Mouse (Mus musculus): ENCODE results near the gene Scgn. TPM values are rescaled to one million over a fixed set of nuclear protein-coding genes. Genes with fewer than 3 reads are reported as not detected.

Gene Scgn
- polyA plus RNA-seq, 1 experiment from 2014 or later, result not detected

DNA sequence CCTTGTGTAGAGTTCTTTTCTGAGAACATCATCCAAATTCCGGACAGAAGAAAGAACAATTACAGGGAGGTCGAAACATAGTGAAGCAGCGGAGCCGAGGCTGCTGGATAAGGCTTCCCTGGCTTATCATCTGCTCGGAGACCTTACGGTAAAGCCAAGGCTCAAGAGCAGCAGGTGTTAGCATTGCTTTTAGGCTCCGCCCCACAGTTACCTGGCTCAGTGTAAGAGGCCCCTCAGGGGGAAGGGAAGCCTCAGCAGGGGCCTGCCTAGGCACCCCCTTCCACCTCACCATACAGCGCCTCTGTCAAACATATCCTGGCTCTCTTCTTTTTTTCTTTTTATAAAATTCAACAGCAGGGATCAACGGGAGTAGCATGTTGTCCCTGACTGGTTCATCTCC, 3.0 kb upstream of the Scgn start:
- Histone ChIP-seq H3K27me3 (replicated peaks) (peaks cover 63% of the 10 kb centered on the region), H3K4me3 (no peak overlapping the region), H3K9ac (no peak overlapping the region), H3K9me3 (replicated peaks) (no peaks in the 10 kb centered on the region), H3K4me1 (replicated peaks) (0 out of 2 replicates have a peak, but pooled peaks cover 2% of the 10 kb centered on the region), H3K36me3 (no peaks in the 10 kb centered on the region), H3K27ac (ENCODE audit: poor library complexity, severe bottlenecking) (no peak overlapping the region), H3K4me2 (no peak overlapping the region)
- no peak for ATAC-seq (ENCODE audit: insufficient number of reproducible peaks, low FRiP score)
- WGBS, result 14% methylated on average over 9 of the region's 9 CpGs

DNA sequence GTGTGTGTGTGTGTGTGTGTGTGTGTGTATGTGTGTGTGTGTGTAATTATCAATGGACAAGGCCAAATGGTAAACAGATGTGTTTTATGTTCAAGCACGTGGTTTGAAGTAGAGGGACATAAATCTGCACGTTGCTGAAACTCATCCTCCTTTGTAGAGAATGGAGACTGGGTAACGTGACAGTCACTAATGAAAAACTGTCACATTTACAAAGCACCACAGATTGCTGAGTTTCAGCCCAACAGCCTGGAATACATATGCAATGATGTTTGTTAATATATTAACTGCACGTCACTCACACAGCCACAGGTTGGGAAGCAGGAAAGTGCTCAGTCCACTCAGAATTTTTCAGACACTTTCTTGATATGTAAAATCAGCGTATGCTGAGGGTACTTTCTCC, 563 bp downstream of the Scgn start:
- H3K9me3 ChIP-seq (replicated peaks), result no peaks in the 10 kb centered on the region
- 0 out of 2 replicates have a peak, but pooled peaks cover 2% of the 10 kb centered on the region for H3K4me1 ChIP-seq (replicated peaks)
- no peak overlapping the region for H3K4me2 ChIP-seq
- no peak overlapping the region for H3K4me3 ChIP-seq
- H3K36me3 ChIP-seq, result no peaks in the 10 kb centered on the region
- ATAC-seq (ENCODE audit: insufficient number of reproducible peaks, low FRiP score), result no peak
- 48% methylated on average over 5 of the region's 5 CpGs for WGBS
- no peak overlapping the region for H3K27ac ChIP-seq (ENCODE audit: poor library complexity, severe bottlenecking)
- H3K27me3 ChIP-seq (replicated peaks), result peaks cover 52% of the 10 kb centered on the region
- H3K9ac ChIP-seq, result no peak overlapping the region

DNA sequence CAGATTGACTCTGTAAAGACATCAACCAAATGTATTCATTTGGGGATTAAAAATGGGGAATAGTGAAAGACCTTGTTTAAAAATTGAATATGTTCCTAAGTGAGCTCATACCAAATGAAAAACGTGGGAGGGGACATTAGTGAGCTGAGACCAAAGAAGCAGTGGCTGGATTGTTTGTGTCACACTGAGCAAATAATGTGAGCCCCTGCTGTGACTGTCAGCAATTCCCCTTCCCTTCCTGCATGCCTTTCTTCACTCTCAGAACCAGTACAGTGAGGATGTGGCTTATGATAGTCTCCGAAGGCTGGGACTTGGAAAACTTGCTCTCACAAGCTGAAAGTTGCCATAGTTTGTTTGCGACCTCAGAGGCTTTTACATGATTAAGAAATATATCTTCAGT, 5.9 kb downstream of the Scgn start:
- Histone ChIP-seq H3K9ac (no peak overlapping the region), H3K9me3 (replicated peaks) (no peaks in the 10 kb centered on the region)
- 45% methylated on average over 3 of the region's 3 CpGs for WGBS

DNA sequence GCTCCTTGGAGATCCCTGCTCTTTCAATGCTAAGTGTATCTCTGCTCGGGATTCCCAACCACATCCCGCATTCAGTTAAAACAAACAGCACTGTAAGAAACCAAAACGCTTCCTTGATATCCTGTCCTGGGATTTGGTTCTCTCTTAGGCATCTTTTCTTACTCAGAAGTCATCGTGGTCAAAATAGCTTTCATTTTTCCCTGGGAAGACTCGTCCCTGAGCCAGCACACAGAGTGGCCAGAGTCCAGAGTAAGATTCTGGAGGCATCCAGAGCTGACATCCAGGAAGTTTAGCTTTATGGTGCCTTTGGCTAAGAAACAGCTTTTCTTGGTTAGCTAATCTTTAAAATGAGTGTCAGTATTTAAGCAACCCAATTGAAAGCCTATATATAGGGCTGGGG, 18.7 kb downstream of the Scgn start:
- Histone ChIP-seq H3K4me2 (no peak overlapping the region), H3K9ac (no peak overlapping the region), H3K27ac (ENCODE audit: poor library complexity, severe bottlenecking) (no peak overlapping the region), H3K36me3 (no peaks in the 10 kb centered on the region), H3K9me3 (replicated peaks) (no peaks in the 10 kb centered on the region), H3K4me1 (replicated peaks) (no peaks in the 10 kb centered on the region), H3K4me3 (no peak overlapping the region), H3K27me3 (replicated peaks) (0 out of 2 replicates have a peak, but pooled peaks cover 3% of the 10 kb centered on the region)
- 52% methylated on average over 5 of the region's 5 CpGs for WGBS
- no peak for ATAC-seq (ENCODE audit: insufficient number of reproducible peaks, low FRiP score)

More for the DNA sequence above, 5.9 kb downstream of the Scgn start:
- H3K27me3 ChIP-seq (replicated peaks), result peaks cover 19% of the 10 kb centered on the region
- H3K4me1 ChIP-seq (replicated peaks), result no peaks in the 10 kb centered on the region
- H3K4me3 ChIP-seq, result no peak overlapping the region
- ATAC-seq (ENCODE audit: insufficient number of reproducible peaks, low FRiP score), result no peak
- H3K36me3 ChIP-seq, result no peaks in the 10 kb centered on the region
- H3K4me2 ChIP-seq, result no peak overlapping the region
- no peak overlapping the region for H3K27ac ChIP-seq (ENCODE audit: poor library complexity, severe bottlenecking)

DNA sequence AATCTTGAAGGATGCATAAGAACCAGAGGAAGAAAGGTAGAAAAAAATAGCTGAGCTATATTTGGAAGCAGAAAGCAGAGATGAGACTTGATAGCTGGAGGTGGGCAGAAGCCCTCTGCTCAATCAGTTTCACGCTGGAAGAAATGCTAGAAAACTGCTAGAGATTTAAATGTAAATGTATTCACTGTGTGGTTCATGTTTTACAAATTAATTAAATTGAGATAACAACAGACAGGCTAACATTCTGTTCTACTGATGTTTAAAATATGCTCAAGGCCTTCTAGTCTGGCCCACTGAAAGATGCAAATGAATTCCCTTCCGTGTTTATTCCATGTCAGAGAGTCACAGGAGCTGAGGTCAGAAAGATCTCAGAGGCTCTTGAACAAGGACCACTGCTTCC, 19.1 kb downstream of the Scgn start:
- ATAC-seq (ENCODE audit: insufficient number of reproducible peaks, low FRiP score), result no peak
- no peak overlapping the region for H3K27ac ChIP-seq (ENCODE audit: poor library complexity, severe bottlenecking)
- H3K4me1 ChIP-seq (replicated peaks), result no peaks in the 10 kb centered on the region
- H3K27me3 ChIP-seq (replicated peaks), result 0 out of 2 replicates have a peak, but pooled peaks cover 3% of the 10 kb centered on the region
- no peaks in the 10 kb centered on the region for H3K36me3 ChIP-seq
- H3K9ac ChIP-seq, result no peak overlapping the region
- WGBS, result 62% methylated on average over 2 of the region's 2 CpGs
- no peak overlapping the region for H3K4me2 ChIP-seq
- no peaks in the 10 kb centered on the region for H3K9me3 ChIP-seq (replicated peaks)
- no peak overlapping the region for H3K4me3 ChIP-seq

DNA sequence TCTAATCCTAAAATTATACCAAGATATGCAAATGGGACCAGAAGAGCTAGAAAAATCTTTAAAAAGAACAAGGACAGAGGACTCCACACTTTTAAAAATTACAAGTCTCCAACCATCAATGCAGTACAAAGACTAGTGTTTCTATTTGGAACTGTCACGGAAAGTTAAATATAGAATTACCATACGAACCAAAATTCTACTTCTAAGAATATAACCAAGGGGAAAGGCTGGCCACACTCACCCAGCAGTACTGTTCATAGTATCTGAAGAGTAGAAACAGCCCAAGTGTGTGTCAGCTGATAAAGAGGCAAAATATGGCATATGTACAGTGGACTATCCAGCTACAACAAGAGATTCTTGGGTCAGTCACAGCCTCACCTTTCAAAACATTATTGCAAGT, 26.1 kb downstream of the Scgn start:
- Histone ChIP-seq H3K4me2 (no peak overlapping the region), H3K27ac (ENCODE audit: poor library complexity, severe bottlenecking) (no peak overlapping the region), H3K36me3 (no peaks in the 10 kb centered on the region), H3K4me3 (no peak overlapping the region), H3K9me3 (replicated peaks) (no peaks in the 10 kb centered on the region), H3K27me3 (replicated peaks) (0 out of 2 replicates have a peak, but pooled peaks cover 3% of the 10 kb centered on the region), H3K9ac (no peak overlapping the region), H3K4me1 (replicated peaks) (no peaks in the 10 kb centered on the region)
- no peak for ATAC-seq (ENCODE audit: insufficient number of reproducible peaks, low FRiP score)
- 61% methylated on average over 2 of the region's 2 CpGs for WGBS

DNA sequence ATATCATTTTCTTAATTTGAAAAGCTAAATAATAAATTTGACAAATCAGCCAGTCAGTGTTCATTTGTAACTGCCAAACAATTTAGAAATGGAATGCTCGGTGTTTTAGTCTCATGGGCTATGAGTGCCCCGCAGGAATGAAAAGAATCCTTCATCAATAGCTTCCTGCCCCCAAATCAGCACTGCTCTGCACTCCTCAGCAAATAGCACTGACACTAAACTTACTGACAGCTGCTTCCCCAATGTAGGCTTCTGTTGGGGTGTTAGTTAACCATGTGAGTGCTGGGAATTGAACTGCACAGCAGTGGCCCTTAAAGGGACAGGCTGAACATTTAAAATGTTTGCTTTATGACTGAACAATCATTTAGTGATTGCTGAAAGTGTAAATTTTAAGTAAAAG, 31.2 kb downstream of the Scgn start:
- H3K4me3 ChIP-seq, result no peak overlapping the region
- no peak overlapping the region for H3K27ac ChIP-seq (ENCODE audit: poor library complexity, severe bottlenecking)
- H3K36me3 ChIP-seq, result no peaks in the 10 kb centered on the region
- H3K4me1 ChIP-seq (replicated peaks), result no peaks in the 10 kb centered on the region
- H3K4me2 ChIP-seq, result no peak overlapping the region
- no peaks in the 10 kb centered on the region for H3K27me3 ChIP-seq (replicated peaks)
- 21% methylated on average over 2 of the region's 2 CpGs for WGBS
- H3K9ac ChIP-seq, result no peak overlapping the region
- ATAC-seq (ENCODE audit: insufficient number of reproducible peaks, low FRiP score), result no peak
- H3K9me3 ChIP-seq (replicated peaks), result no peaks in the 10 kb centered on the region

DNA sequence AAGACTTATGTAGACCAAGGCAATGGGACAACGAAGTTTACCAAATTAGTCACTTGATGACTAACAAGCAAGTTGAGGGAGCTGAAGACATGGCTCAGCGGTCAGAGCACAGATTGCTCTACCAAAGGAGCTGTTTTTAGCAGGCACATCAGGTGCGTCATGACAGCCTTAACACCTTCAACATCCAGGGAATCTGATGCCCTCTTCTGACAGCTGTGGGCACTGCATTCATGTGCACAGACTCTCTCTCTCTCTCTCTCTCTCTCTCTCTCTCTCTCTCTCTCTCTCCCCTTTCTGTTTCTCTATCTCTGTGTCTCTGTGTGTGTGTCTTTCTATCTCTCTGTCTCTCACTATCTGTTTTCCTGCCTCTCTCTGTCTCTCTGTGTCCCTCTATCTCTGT, 40.1 kb downstream of the Scgn start:
- no peak overlapping the region for H3K4me3 ChIP-seq
- no peaks in the 10 kb centered on the region for H3K4me1 ChIP-seq (replicated peaks)
- no peaks in the 10 kb centered on the region for H3K36me3 ChIP-seq
- peaks cover 4% of the 10 kb centered on the region; the same call in 1 of the 2 replicates for H3K27me3 ChIP-seq (replicated peaks)
- H3K9ac ChIP-seq, result no peak overlapping the region
- H3K9me3 ChIP-seq (replicated peaks), result no peaks in the 10 kb centered on the region
- H3K4me2 ChIP-seq, result no peak overlapping the region
- 62% methylated on average over 3 of the region's 3 CpGs for WGBS
- H3K27ac ChIP-seq (ENCODE audit: poor library complexity, severe bottlenecking), result no peak overlapping the region
- ATAC-seq (ENCODE audit: insufficient number of reproducible peaks, low FRiP score), result no peak

DNA sequence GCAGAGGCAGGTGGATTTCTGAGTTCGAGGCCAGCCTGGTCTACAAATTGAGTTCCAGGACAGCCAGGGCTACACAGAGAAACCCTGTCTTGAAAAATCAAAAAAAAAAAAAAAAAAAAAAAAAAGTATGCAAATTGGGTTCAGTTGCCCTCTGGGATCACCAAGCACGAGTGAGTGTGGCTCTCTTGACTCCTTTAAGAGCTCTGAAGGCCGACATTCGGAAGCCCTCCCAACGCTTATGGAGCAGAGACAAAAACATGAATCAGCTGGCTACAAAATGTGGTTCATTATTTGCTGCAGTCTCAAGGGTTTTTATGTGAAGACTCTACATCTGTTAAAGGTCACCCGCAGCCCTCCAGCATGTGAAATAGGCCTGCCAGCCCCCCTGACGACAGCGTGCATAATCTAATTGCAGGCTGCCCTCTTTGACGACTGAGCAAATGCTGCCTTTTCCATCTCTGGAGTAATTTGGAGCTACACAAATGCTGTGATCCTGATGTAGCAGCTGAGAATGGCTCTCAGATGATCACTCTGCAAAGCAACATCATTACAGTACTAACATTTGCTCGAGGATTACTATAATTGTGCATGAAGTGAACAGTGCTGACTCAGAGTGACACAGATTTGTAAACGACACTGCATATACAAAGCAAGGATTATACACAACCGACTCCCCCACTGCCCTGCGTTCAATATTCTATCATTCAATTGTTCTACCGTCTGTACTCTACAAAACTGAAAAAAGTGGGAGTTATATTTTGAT, 41.3 kb downstream of the Scgn start:
- ATAC-seq (ENCODE audit: insufficient number of reproducible peaks, low FRiP score), result no peak
- Histone ChIP-seq H3K9me3 (replicated peaks) (no peaks in the 10 kb centered on the region), H3K4me1 (replicated peaks) (no peaks in the 10 kb centered on the region), H3K4me3 (no peak overlapping the region), H3K27me3 (replicated peaks) (peaks cover 4% of the 10 kb centered on the region; the same call in 1 of the 2 replicates), H3K27ac (ENCODE audit: poor library complexity, severe bottlenecking) (no peak overlapping the region), H3K36me3 (no peaks in the 10 kb centered on the region), H3K9ac (no peak overlapping the region), H3K4me2 (no peak overlapping the region)
- 70% methylated on average over 14 of the region's 14 CpGs for WGBS

DNA sequence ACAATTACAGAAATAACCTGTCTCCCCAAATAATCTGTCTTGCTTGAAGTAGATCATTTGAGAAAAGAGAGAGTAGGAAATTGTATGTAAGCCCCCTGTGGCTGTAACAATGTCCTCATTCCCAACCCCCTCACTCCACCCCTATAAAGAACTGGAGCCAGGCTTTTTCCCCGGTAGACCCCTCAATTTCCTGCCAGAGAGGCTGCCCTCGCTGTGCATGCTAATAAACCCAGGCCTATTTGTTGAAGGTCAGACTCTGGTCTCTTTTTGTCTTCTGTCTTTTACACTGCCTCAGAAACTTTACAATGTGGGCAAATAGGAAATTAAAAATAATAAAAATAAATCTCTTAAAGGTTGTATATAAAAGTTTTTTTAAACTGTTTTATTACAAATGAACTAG, 44.8 kb downstream of the Scgn start:
- no peak for ATAC-seq (ENCODE audit: insufficient number of reproducible peaks, low FRiP score)
- 54% methylated on average over 2 of the region's 2 CpGs for WGBS
- no peak overlapping the region for H3K27ac ChIP-seq (ENCODE audit: poor library complexity, severe bottlenecking)
- no peaks in the 10 kb centered on the region for H3K36me3 ChIP-seq
- H3K27me3 ChIP-seq (replicated peaks), result peaks cover 10% of the 10 kb centered on the region; the same call in 1 of the 2 replicates
- no peaks in the 10 kb centered on the region for H3K4me1 ChIP-seq (replicated peaks)
- H3K9me3 ChIP-seq (replicated peaks), result no peaks in the 10 kb centered on the region
- H3K9ac ChIP-seq, result no peak overlapping the region
- H3K4me3 ChIP-seq, result no peak overlapping the region
- H3K4me2 ChIP-seq, result no peak overlapping the region

DNA sequence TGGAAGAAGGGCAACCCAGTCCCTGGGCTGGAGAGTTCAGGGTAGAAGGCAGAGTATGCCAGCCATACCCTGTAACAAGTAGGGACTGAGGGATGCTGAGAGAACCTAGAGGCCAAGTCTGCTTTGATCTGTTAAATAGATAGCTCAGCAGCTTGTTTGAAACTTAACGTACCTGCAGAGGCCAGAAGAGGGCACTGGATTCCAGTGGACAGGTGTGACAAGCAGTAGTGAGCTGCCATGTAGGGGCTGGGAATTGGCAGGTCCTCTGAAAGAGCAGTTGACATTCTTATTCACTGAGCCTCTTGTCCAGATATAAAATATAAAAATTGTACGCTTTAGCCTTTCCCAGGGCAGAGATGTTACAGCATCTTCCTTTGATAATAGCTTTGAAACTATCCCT, 48.2 kb downstream of the Scgn start:
- no peak overlapping the region for H3K4me2 ChIP-seq
- no peak overlapping the region for H3K27ac ChIP-seq (ENCODE audit: poor library complexity, severe bottlenecking)
- no peaks in the 10 kb centered on the region for H3K9me3 ChIP-seq (replicated peaks)
- H3K4me3 ChIP-seq, result no peak overlapping the region
- H3K9ac ChIP-seq, result no peak overlapping the region
- WGBS, result 48% methylated on average over 2 of the region's 2 CpGs
- 0 out of 2 replicates have a peak, but pooled peaks cover 6% of the 10 kb centered on the region for H3K27me3 ChIP-seq (replicated peaks)
- no peak for ATAC-seq (ENCODE audit: insufficient number of reproducible peaks, low FRiP score)
- H3K36me3 ChIP-seq, result no peaks in the 10 kb centered on the region
- H3K4me1 ChIP-seq (replicated peaks), result peaks cover 8% of the 10 kb centered on the region

DNA sequence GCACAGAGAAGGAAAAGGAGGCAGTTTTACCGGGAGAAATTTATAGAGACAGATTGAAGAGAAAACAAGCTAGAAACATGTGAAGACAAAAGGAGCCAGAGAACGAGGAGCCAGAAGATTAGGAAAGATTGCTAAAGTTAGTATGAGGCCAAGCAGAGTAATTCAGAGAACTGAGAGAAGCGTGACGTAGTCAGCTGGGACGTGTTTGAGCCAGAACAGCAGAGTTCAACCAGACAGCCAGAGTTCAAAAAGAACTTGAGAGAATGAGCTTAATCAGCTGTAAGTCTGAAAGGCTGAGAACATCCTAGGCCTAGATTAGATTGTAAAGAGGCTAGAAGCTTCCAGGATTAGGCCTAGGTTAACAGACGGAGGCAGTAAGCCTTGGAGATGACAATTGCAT, 50.7 kb downstream of the Scgn start:
- H3K9ac ChIP-seq, result no peak overlapping the region
- no peak for ATAC-seq (ENCODE audit: insufficient number of reproducible peaks, low FRiP score)
- H3K36me3 ChIP-seq, result no peaks in the 10 kb centered on the region
- peaks cover 8% of the 10 kb centered on the region for H3K4me1 ChIP-seq (replicated peaks)
- 0 out of 2 replicates have a peak, but pooled peaks cover 6% of the 10 kb centered on the region for H3K27me3 ChIP-seq (replicated peaks)
- 27% methylated on average over 6 of the region's 6 CpGs for WGBS
- no peak overlapping the region for H3K4me2 ChIP-seq
- H3K27ac ChIP-seq (ENCODE audit: poor library complexity, severe bottlenecking), result no peak overlapping the region
- no peaks in the 10 kb centered on the region for H3K9me3 ChIP-seq (replicated peaks)
- no peak overlapping the region for H3K4me3 ChIP-seq

Data from heart, embryonic 12.5 days (tissue).